Mouse (Mus musculus) urinary bladder, postnatal 25 days (tissue): ENCODE data around the gene Olfr1306.

Source experiments
- DNase-seq: peaks from one replicate; pipeline ENCODE4 v3.0.0; 2022; ENCODE audit warnings: low spot score

Gene Olfr1306

GRCm38 (mm10) chr2:111916171-111916570, at the start of gene Olfr1306:
TSS of gene Olfr1306 (minus strand) at chr2:111916271.
- DNase-seq, result no peak

- DNase-seq, result no peak
These were observed 48.8 kb upstream of the Olfr1306 start, which contains the start of gene Olfr1308 for GRCm38 (mm10) chr2:111964844-111965243. TSS of gene Olfr1308 (minus strand) at chr2:111964944.

- no peak for DNase-seq
These were observed 33.3 kb upstream of the Olfr1306 start, which contains the start of gene Olfr1307 for GRCm38 (mm10) chr2:111949340-111949739. TSS of gene Olfr1307 (minus strand) at chr2:111949440.

- DNase-seq, result no peak
These were observed 39.0 kb downstream of the Olfr1306 start, which contains the start of gene Olfr1305 for GRCm38 (mm10) chr2:111877049-111877448. TSS of gene Olfr1305 (minus strand) at chr2:111877149.
